Mouse (Mus musculus): ENCODE data around the gene Ankrd33b. TPM values are rescaled to one million over a fixed set of nuclear protein-coding genes. Genes with fewer than 3 reads are reported as not detected.
A peak's percentile ranks its signal among the peaks of the same experiment; 100 is the strongest.

Ankrd33b gene
- polyA plus RNA-seq, 1 experiment, result 4.0 TPM

GRCm38 (mm10) chr15:31296882-31297776 lies 70.4 kb downstream of the Ankrd33b start:
- no peak for DNase-seq
- 11% methylated on average over 40 of the region's 40 CpGs for whole genome bisulfite sequencing
- Histone ChIP-seq H3K27ac (ENCODE audit: insufficient read depth, low read length) (no peak overlapping the region), H3K27me3 (ENCODE audit: control insufficient read depth, insufficient read depth, low read length) (no peaks in the 10 kb centered on the region), H3K4me1 (ENCODE audit: control insufficient read depth, insufficient read depth, low read length) (no peaks in the 10 kb centered on the region; the same call in 1 of the 2 replicates), H3K4me3 (replicated peaks; ENCODE audit: insufficient read depth, low read depth, low read length) (no peak overlapping the region)
- TF ChIP-seq POLR2A (IDR thresholded peaks at IDR 0.05; ENCODE audit: borderline replicate concordance, insufficient read depth, low read length), result no peak
- no peak for TF ChIP-seq CTCF (IDR thresholded peaks at IDR 0.05; ENCODE audit: borderline replicate concordance, insufficient read depth, low read depth, low read length)

- WGBS, result 20% methylated on average over 2 of the region's 2 CpGs
- TF ChIP-seq POLR2A (IDR thresholded peaks at IDR 0.05; ENCODE audit: borderline replicate concordance, insufficient read depth, low read length) (no peak), CTCF (IDR thresholded peaks at IDR 0.05; ENCODE audit: borderline replicate concordance, insufficient read depth, low read depth, low read length) (no peak)
- Histone ChIP-seq H3K4me1 (ENCODE audit: control insufficient read depth, insufficient read depth, low read length) (no peaks in the 10 kb centered on the region; the same call in 1 of the 2 replicates), H3K27me3 (ENCODE audit: control insufficient read depth, insufficient read depth, low read length) (no peaks in the 10 kb centered on the region), H3K4me3 (replicated peaks; ENCODE audit: insufficient read depth, low read depth, low read length) (no peak overlapping the region), H3K27ac (ENCODE audit: insufficient read depth, low read length) (no peak overlapping the region)
- DNase-seq, result no peak
Measured at GRCm38 (mm10) chr15:31294311-31294710, 73.2 kb downstream of the Ankrd33b start.

GRCm38 (mm10) chr15:31292627-31293026 lies 74.9 kb downstream of the Ankrd33b start:
- no peak overlapping the region for H3K4me3 ChIP-seq (replicated peaks; ENCODE audit: insufficient read depth, low read depth, low read length)
- no peaks in the 10 kb centered on the region; the same call in 1 of the 2 replicates for H3K4me1 ChIP-seq (ENCODE audit: control insufficient read depth, insufficient read depth, low read length)
- H3K27ac ChIP-seq (ENCODE audit: insufficient read depth, low read length), result no peak overlapping the region
- TF ChIP-seq POLR2A (IDR thresholded peaks at IDR 0.05; ENCODE audit: borderline replicate concordance, insufficient read depth, low read length) (no peak), CTCF (IDR thresholded peaks at IDR 0.05; ENCODE audit: borderline replicate concordance, insufficient read depth, low read depth, low read length) (no peak)
- DNase-seq, result no peak
- H3K27me3 ChIP-seq (ENCODE audit: control insufficient read depth, insufficient read depth, low read length), result no peaks in the 10 kb centered on the region
- WGBS, result 62% methylated on average over 3 of the region's 3 CpGs

GRCm38 (mm10) chr15:31285695-31286094 lies 81.8 kb downstream of the Ankrd33b start:
- H3K27ac ChIP-seq (ENCODE audit: insufficient read depth, low read length), result no peak overlapping the region
- 91% methylated on average over 3 of the region's 3 CpGs for WGBS
- DNase-seq, result no peak

GRCm38 (mm10) chr15:31284922-31285631 lies 82.4 kb downstream of the Ankrd33b start:
- H3K27me3 ChIP-seq (ENCODE audit: control insufficient read depth, insufficient read depth, low read length), result no peaks in the 10 kb centered on the region
- no peak overlapping the region for H3K4me3 ChIP-seq (replicated peaks; ENCODE audit: insufficient read depth, low read depth, low read length)
- 31% methylated on average over 17 of the region's 17 CpGs for WGBS
- no peak overlapping the region for H3K27ac ChIP-seq (ENCODE audit: insufficient read depth, low read length)
- H3K4me1 ChIP-seq (ENCODE audit: control insufficient read depth, insufficient read depth, low read length), result 0 out of 2 replicates have a peak, but pooled peaks cover 2% of the 10 kb centered on the region
- TF ChIP-seq POLR2A (IDR thresholded peaks at IDR 0.05; ENCODE audit: borderline replicate concordance, insufficient read depth, low read length) (no peak), CTCF (IDR thresholded peaks at IDR 0.05; ENCODE audit: borderline replicate concordance, insufficient read depth, low read depth, low read length) (no peak)
- peak; percentile 34 to 47 for DNase-seq

More at GRCm38 (mm10) chr15:31285695-31286094, 81.8 kb downstream of the Ankrd33b start:
- Histone ChIP-seq H3K4me1 (ENCODE audit: control insufficient read depth, insufficient read depth, low read length) (0 out of 2 replicates have a peak, but pooled peaks cover 2% of the 10 kb centered on the region), H3K4me3 (replicated peaks; ENCODE audit: insufficient read depth, low read depth, low read length) (no peak overlapping the region), H3K27me3 (ENCODE audit: control insufficient read depth, insufficient read depth, low read length) (no peaks in the 10 kb centered on the region)
- TF ChIP-seq CTCF (IDR thresholded peaks at IDR 0.05; ENCODE audit: borderline replicate concordance, insufficient read depth, low read depth, low read length) (no peak), POLR2A (IDR thresholded peaks at IDR 0.05; ENCODE audit: borderline replicate concordance, insufficient read depth, low read length) (no peak)

- no peak overlapping the region for H3K27ac ChIP-seq (ENCODE audit: insufficient read depth, low read length)
- 68% methylated on average over 5 of the region's 5 CpGs for WGBS
- 0 out of 2 replicates have a peak, but pooled peaks cover 2% of the 10 kb centered on the region for H3K4me1 ChIP-seq (ENCODE audit: control insufficient read depth, insufficient read depth, low read length)
- H3K27me3 ChIP-seq (ENCODE audit: control insufficient read depth, insufficient read depth, low read length), result no peaks in the 10 kb centered on the region
- no peak overlapping the region for H3K4me3 ChIP-seq (replicated peaks; ENCODE audit: insufficient read depth, low read depth, low read length)
- no peak for DNase-seq
- no peak for TF ChIP-seq CTCF (IDR thresholded peaks at IDR 0.05; ENCODE audit: borderline replicate concordance, insufficient read depth, low read depth, low read length)
- TF ChIP-seq POLR2A (IDR thresholded peaks at IDR 0.05; ENCODE audit: borderline replicate concordance, insufficient read depth, low read length), result no peak
Measured at GRCm38 (mm10) chr15:31284142-31284541, 83.4 kb downstream of the Ankrd33b start.

- Histone ChIP-seq H3K4me1 (ENCODE audit: control insufficient read depth, insufficient read depth, low read length) (0 out of 2 replicates have a peak, but pooled peaks cover 2% of the 10 kb centered on the region), H3K27ac (ENCODE audit: insufficient read depth, low read length) (no peak overlapping the region), H3K27me3 (ENCODE audit: control insufficient read depth, insufficient read depth, low read length) (no peaks in the 10 kb centered on the region), H3K4me3 (replicated peaks; ENCODE audit: insufficient read depth, low read depth, low read length) (no peak overlapping the region)
- no peak for DNase-seq
- 89% methylated on average over 3 of the region's 3 CpGs for WGBS
- TF ChIP-seq CTCF (IDR thresholded peaks at IDR 0.05; ENCODE audit: borderline replicate concordance, insufficient read depth, low read depth, low read length) (no peak), POLR2A (IDR thresholded peaks at IDR 0.05; ENCODE audit: borderline replicate concordance, insufficient read depth, low read length) (no peak)
Measured at GRCm38 (mm10) chr15:31282353-31282752, 85.2 kb downstream of the Ankrd33b start.

All from cerebellum, adult 2 months (tissue).